Mouse (Mus musculus): ENCODE measurements around the gene Bmper.

GRCm38 (mm10) chr9:23255841-23256240, 33.0 kb downstream of the Bmper start:
- no peak for TF ChIP-seq POLR2A (IDR thresholded peaks at IDR 0.05; ENCODE audit: low read depth, low read length)
- TF ChIP-seq CTCF (IDR thresholded peaks at IDR 0.05; ENCODE audit: borderline replicate concordance, insufficient read depth, low read length) = no peak

All from embryonic fibroblast, embryonic 13.5 days (primary cell).